Mouse (Mus musculus) layer of hippocampus, postnatal 36 days (tissue): Measurements from ENCODE around the gene Csrp2. TPM values are rescaled to one million over a fixed set of nuclear protein-coding genes. Genes with fewer than 3 reads are reported as not detected.

Experiments
- DNase-seq, 2 experiments: peaks; one replicate each; pipeline ENCODE4 v3.0.0; 2022
- total RNA-seq, 2 experiments: library from RNA; stranded (reverse); gene quantifications; 2 replicates each; pipeline ENCODE4 v1.2.3; 2021

Csrp2 gene
- total RNA-seq = 10 to 100 TPM; 24.7 to 26.1 TPM

- peak; percentile 66 to 67 for DNase-seq
Measured at GRCm38 (mm10) chr10:110919531-110920343, at the start of gene Csrp2. Csrp2 (plus strand) TSS chr10:110919789.

GRCm38 (mm10) chr10:110874853-110875252 is 44.7 kb upstream of the Csrp2 start:
- no peak for DNase-seq

GRCm38 (mm10) chr10:110876956-110877355 is 42.6 kb upstream of the Csrp2 start:
- no peak for DNase-seq

GRCm38 (mm10) chr10:110877851-110878250 is 41.7 kb upstream of the Csrp2 start:
- DNase-seq = no peak

GRCm38 (mm10) chr10:110878641-110879040 is 40.9 kb upstream of the Csrp2 start:
- no peak for DNase-seq

GRCm38 (mm10) chr10:110879426-110880066 is 40.0 kb upstream of the Csrp2 start:
- no peak for DNase-seq

- no peak for DNase-seq
Measured at GRCm38 (mm10) chr10:110881346-110881745, 38.2 kb upstream of the Csrp2 start.

GRCm38 (mm10) chr10:110882701-110883100 is 36.9 kb upstream of the Csrp2 start:
- DNase-seq = no peak

- DNase-seq = no peak
Measured at GRCm38 (mm10) chr10:110890656-110891272, 28.8 kb upstream of the Csrp2 start.

GRCm38 (mm10) chr10:110899744-110900501 is 19.7 kb upstream of the Csrp2 start:
- no peak for DNase-seq

GRCm38 (mm10) chr10:110903862-110904261 is 15.7 kb upstream of the Csrp2 start:
- DNase-seq = no peak

GRCm38 (mm10) chr10:110916666-110917344 is 2.8 kb upstream of the Csrp2 start:
- DNase-seq = no peak

GRCm38 (mm10) chr10:110917521-110917920 is 2.1 kb upstream of the Csrp2 start:
- no peak for DNase-seq

GRCm38 (mm10) chr10:110918414-110919391 is 886 bp upstream of the Csrp2 start:
- DNase-seq = no peak

GRCm38 (mm10) chr10:110920368-110920950 is 870 bp downstream of the Csrp2 start:
- no peak for DNase-seq

GRCm38 (mm10) chr10:110921890-110922289 is 2.3 kb downstream of the Csrp2 start:
- no peak for DNase-seq

- DNase-seq = no peak
Measured at GRCm38 (mm10) chr10:110922612-110923011, 3.0 kb downstream of the Csrp2 start.

- DNase-seq = peak; percentile 33 to 46
Measured at GRCm38 (mm10) chr10:110927491-110927890, 7.9 kb downstream of the Csrp2 start.

GRCm38 (mm10) chr10:110929756-110930155 is 10.2 kb downstream of the Csrp2 start:
- no peak for DNase-seq

- no peak for DNase-seq
Measured at GRCm38 (mm10) chr10:110931161-110931912, 11.7 kb downstream of the Csrp2 start.
